Mouse (Mus musculus): ENCODE measurements around the gene She. TPM values are rescaled to one million over a fixed set of nuclear protein-coding genes. Genes with fewer than 3 reads are reported as not detected.
"Not testable (repeated sequence)": the region's sequence is repeated elsewhere in the genome, so short reads cannot be mapped to it uniquely, and the experiment has no call there.

The She gene
- total RNA-seq, 2 experiments from 2014 or later = 2.9 to 4.0 TPM

GRCm38 (mm10) chr3:89858888-89859287 lies 27.7 kb downstream of the She start:
- intact Hi-C loops (cut with DNase I) = loop anchor here (2.0 to 5.0 kb wide), 4 partner anchors 42 to 542 kb away; no protein-coding TSS in a partner anchor
- peak; percentile 70 to 79 for DNase-seq (ENCODE audit: low spot score in 2 of 2)

- no peak for DNase-seq (ENCODE audit: low spot score in 2 of 2)
- intact Hi-C loops (cut with DNase I) = loop anchor here (2.0 to 5.0 kb wide), 5 partner anchors 43 to 543 kb away; partner anchors contain the start of gene Il6ra
These were observed 28.8 kb downstream of the She start for GRCm38 (mm10) chr3:89859936-89860335.

DNA sequence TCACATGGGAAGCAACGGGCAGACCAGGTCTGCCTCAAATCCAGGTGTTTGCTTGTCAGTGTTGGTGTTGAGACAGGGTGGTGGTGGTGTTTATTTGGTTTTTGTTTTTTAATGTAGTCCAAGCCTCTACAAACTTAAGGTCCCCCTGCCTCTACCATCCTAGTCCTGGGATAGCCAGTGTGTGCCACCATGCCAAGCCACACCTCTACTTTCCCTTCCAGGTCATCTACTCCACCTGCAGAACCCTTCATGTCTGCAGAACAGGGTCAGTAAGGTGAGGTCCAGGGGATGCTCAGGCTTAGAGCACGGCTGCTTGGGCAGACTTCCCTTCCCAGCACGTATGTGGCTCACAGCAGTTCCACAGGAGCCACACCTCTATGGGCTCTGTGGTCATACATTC lies 29.2 kb downstream of the She start:
- intact Hi-C loops (cut with DNase I) = loop anchor here (5.0 kb wide), 1 partner anchor 52 kb away; the partner anchor contains the start of gene Il6ra
- DNase-seq (ENCODE audit: low spot score in 2 of 2) = no peak

DNA sequence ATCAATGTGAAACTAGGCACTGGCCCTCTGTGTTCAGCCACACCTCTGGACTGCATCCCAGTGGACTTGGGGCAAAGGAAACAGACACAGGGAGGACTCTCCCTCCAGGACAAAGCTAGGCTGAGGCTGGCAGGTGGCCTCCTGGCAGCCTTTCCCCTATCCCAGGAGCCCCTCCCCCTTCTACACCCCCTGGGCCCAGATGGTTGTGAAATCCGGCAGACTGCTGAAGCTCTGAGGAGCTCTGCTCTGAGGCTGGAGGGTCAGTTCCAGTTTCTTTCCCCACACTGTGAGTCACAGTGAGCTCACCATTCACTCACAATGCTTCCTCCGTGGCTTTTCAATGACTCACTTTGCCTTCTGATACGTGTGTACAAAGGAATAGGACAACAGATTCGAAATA lies 29.9 kb downstream of the She start:
- intact Hi-C loops (cut with DNase I) = loop anchor here (5.0 kb wide), 1 partner anchor 51 kb away; the partner anchor contains the start of gene Il6ra
- peak; percentile 28 to 46 for DNase-seq (ENCODE audit: low spot score in 2 of 2)

DNA sequence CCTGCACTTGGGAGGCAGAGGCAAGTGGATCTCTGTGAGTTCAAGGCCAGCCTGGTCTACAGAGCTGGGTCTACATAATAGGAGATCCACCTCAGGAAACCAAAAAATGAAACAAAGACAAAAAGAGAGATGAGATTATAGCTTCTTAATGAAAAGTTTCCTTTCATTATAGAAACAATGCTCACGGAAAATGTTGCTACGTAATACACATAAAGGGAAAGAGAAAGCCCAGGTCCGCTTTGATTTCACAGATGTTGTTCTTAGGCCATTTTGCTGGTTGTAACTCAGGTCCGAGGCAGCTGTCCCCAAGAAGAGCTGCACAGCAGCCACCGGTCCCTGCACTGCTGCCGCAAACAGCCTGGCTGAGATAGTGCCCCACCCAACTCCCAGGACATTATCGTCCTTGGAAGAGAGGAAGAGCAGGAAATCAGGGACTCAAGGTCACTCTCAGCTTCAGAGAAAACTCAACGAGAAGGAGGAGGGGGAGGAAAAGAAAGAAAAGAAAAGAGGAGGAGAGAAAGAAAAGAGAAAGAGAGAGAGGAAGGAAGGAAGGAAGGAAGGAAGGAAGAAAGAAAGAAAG lies 31.1 kb downstream of the She start:
- intact Hi-C loops (cut with DNase I) = loop anchor here (5.0 kb wide), 1 partner anchor 50 kb away; the partner anchor contains the start of gene Il6ra
- DNase-seq (ENCODE audit: low spot score in 2 of 2) = no peak

- DNase-seq (ENCODE audit: low spot score in 2 of 2) = not testable (repeated sequence)
- intact Hi-C loops (cut with DNase I) = loop anchor here (5.0 kb wide), 1 partner anchor 49 kb away; the partner anchor contains the start of gene Il6ra
These were observed 32.1 kb downstream of the She start for GRCm38 (mm10) chr3:89863276-89863675.

- intact Hi-C loops (cut with DNase I) = loop anchor here (5.0 kb wide), 1 partner anchor 48 kb away; the partner anchor contains the start of gene Il6ra
- DNase-seq (ENCODE audit: low spot score in 2 of 2) = no peak
These were observed 32.7 kb downstream of the She start for GRCm38 (mm10) chr3:89863716-89864509.

DNA sequence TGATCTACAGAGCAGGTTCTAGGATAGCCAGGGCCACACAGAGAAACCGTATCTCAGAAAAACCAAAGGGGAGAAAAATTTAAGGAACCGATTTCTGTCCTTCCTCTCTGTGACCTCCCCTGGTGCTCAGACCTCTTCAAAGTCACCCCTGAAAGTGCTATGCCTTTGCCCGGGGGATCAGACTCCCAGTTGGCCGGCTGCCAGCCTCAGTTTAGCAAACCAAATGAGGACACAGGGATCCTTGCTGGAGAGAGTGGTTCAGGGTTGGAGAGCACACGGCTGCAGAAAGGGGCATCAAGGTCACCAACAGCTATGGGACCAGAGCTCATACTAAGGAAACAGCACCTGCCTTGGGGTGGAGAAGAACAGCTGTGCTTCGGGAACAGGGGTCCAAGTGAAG lies 33.9 kb downstream of the She start:
- DNase-seq (ENCODE audit: low spot score in 2 of 2) = no peak
- intact Hi-C loops (cut with DNase I) = no loop called here

GRCm38 (mm10) chr3:89865764-89866163 lies 34.6 kb downstream of the She start:
- DNase-seq (ENCODE audit: low spot score in 2 of 2) = no peak
- intact Hi-C loops (cut with DNase I) = no loop called here

GRCm38 (mm10) chr3:89867651-89868050 lies 36.5 kb downstream of the She start:
- intact Hi-C loops (cut with DNase I) = no loop called here
- no peak for DNase-seq (ENCODE audit: low spot score in 2 of 2)

DNA sequence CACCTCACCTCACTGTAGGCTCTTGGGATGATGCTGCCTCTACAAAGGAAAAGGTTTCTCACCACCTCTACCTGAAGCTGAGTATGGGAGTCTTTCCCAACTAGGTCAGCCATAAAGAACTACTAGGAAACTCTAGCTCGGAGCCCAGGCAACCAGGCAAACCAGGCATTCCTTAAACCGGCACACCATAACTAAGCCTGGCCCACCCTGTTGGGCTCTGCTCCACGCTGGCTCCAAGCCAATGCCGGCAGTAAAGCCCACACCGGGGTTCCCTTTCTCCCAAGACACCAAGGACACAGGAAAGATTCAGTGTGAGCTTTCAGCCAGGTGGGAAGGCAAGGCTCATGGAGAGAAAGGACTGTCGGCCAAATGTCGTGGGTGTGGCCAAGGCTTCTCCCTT lies 37.2 kb downstream of the She start:
- DNase-seq (ENCODE audit: low spot score in 2 of 2) = no peak

GRCm38 (mm10) chr3:89868956-89869355 lies 37.8 kb downstream of the She start:
- intact Hi-C loops (cut with DNase I) = no loop called here
- no peak for DNase-seq (ENCODE audit: low spot score in 2 of 2)

More for the DNA sequence above, 37.2 kb downstream of the She start:
- intact Hi-C loops (cut with DNase I) = no loop called here

DNA sequence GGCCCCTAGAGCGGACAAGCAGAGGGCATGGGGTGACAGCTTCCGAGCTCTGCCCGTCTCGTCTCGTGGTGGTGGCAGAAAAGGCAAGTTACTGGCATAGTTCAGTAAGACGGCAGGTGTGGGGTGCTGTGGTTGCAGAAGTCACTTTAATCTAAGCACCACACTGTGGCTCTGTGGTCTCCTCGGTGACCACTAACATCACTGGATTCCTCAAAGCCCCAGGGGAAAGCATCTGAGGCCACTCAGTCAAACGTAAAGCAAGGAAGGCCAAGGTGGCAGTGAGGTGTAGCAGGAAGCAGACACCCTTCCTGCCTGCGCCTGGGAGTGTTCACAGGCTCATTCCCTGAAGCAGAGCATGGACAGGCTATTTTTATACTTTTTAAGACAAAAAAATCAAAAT lies 38.4 kb downstream of the She start:
- intact Hi-C loops (cut with DNase I) = no loop called here
- DNase-seq (ENCODE audit: low spot score in 2 of 2) = no peak

DNA sequence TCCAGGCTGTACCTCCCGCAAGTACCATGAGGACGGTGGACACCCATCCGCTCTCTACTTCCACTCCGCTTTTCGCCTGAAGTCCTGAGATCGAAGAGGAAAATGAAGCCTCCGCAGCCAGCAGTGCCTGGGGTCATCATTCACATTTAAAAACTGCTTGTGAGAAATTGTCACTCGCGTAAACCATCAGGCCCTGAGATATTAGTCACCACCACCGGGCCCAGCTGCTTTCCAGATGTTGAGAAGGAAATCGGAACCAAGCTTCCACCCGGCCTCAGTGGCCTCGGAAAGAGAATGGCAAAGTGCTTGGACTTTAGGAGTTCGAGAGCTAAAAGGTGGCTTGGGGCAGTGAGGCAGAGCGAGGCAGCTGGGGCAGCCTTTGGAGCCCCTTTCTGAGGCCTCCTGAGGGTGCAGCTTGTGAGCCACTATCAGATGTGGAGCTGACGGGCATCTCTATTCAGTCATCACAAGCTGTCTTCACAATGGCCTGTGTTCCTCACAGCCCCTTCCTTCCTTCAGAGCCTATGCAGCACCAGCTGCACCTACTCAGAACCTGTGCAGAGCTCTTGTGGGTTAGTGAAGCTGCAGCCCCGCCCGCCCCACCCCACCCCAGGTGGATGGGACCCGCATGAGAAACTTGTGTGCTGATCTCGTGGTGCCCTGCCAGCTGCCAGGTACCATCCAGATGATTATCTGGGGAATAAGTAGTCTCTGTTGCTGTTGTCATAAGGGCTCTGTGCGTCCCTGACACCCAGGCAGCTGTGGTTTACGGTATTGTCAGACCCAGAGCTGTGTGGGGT lies 39.5 kb downstream of the She start:
- intact Hi-C loops (cut with DNase I) = no loop called here
- DNase-seq (ENCODE audit: low spot score in 2 of 2) = no peak

DNA sequence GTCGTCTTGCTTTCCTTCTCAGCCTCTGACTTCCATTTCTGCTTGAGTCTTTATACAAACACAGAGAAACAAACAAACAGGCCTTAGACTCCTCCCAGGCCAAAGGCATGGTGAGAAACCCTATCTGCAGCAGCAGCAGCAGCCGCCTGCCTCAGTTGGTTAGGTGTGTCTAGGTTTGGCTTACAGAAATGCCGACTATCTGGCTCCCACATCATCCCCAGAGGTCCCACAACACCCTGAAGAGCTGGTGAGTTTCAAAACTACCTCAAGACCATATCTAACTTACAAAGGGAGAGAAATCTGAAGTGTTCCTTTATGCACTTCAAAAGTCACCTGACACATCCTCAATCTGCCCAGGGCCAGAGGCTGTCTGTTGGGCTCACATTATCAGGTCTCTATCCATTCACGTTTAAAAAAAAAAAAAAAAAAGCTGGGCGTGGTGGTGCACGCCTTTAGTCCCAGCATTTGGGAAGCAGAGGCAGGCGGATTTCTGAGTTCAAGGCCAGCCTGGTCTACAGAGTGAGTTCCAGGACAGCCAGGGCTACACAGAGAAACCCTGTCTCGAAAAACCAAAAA lies 40.3 kb downstream of the She start:
- DNase-seq (ENCODE audit: low spot score in 2 of 2) = no peak
- intact Hi-C loops (cut with DNase I) = no loop called here

- intact Hi-C loops (cut with DNase I) = no loop called here
These were observed 41.0 kb downstream of the She start for GRCm38 (mm10) chr3:89872209-89872608.

DNA sequence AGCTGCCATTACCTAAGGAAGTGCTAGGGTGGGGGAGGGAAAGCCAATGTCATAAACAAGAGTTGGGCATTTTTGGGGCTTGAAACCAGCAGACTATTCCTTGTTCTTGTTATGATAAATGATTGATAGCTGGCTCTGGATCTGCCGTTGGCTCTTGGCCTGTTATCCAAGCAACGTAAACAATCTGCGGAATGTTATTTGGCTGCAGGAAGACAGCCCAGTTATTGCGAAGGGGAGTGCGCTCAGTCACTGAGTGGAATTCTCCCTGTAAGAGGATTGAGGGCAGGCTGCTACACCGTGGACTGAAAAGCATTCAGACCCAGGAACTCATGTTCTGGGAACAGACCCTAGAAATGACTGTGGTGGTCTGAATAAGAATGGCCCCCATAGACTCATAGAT lies 41.5 kb downstream of the She start:
- intact Hi-C loops (cut with DNase I) = no loop called here
- DNase-seq (ENCODE audit: low spot score in 2 of 2) = no peak

More at GRCm38 (mm10) chr3:89872209-89872608, 41.0 kb downstream of the She start:
- peak in 1 of 2 experiments; percentile 22 for DNase-seq (ENCODE audit: low spot score in 2 of 2)

GRCm38 (mm10) chr3:89874076-89874475 lies 42.9 kb downstream of the She start:
- no peak for DNase-seq (ENCODE audit: low spot score in 2 of 2)
- intact Hi-C loops (cut with DNase I) = no loop called here

DNA sequence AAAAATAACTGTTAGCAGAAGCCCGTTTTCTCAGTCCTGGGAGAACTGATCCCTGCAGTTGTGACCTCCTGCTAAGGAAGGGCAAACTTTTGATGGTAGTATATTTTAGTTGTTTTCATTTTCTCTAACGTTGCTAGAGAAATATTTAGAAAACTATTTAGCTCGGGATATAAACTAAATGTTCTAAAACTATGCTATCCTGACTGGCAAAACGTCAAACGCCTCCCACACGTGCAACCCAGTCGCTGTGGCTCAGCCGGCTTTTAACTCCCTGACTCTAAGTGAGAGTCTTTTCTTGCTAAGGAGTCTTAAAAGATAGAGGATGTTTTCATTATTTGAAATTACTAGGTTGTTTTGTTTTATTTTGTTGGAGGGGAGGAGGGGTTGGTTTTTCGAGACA lies 43.9 kb downstream of the She start:
- intact Hi-C loops (cut with DNase I) = no loop called here

DNA sequence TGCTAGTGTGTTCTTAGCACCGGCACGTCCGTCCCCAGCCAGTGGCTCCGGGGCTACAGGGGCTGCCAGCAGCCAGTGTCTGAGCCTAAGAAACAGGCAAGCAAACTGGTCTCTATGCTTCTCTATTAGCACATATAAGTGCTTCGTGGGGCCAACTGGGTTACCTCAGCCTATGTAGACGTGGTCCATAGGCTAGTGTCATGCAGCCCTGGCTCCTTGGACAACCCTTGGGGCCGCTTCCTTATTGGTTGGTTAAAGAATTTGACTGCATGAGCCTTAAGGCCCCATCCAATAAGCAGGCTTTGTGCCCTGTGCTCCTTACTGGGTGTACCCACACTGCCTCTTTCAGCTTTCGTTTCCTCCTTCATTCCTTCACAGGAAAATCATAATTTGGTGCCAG lies 44.6 kb downstream of the She start:
- DNase-seq (ENCODE audit: low spot score in 2 of 2) = no peak
- intact Hi-C loops (cut with DNase I) = no loop called here

More for the DNA sequence above, 43.9 kb downstream of the She start:
- no peak for DNase-seq (ENCODE audit: low spot score in 2 of 2)

Measured in left cerebral cortex, postnatal 36 days (tissue).